Mouse (Mus musculus): Measurements from ENCODE around the gene Themis3.

DNA sequence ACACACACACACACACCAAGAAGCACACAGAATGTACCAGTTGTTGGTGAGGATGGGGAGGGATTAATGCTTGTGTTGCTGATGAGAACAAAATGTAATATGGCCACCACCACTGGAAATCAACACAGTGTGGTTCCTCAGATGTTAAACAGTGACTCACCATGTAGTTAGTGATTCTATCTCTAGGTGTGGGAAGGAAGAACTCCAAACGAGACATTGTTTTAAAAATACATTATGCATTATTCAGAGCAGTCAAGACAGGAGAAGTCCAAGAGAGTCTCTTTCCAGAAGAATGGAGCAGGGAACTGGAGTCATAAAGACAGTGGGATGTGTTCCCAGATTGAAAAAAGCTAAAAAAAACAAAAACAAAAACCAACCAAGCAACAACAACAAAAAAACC is 30.9 kb downstream of the Themis3 start:
- TF ChIP-seq CTCF (IDR thresholded peaks at IDR 0.05; ENCODE audit: low read depth, low read length) = no peak
- TF ChIP-seq POLR2AphosphoS5 (IDR thresholded peaks at IDR 0.05; ENCODE audit: insufficient replicate concordance, low read depth, low read length) = no peak
- TF ChIP-seq TAL1 (conservative IDR thresholded peaks at IDR 0.05; ENCODE audit: low read depth, low read length) = no peak

Measured in G1E (cell line).